Mouse (Mus musculus) kidney, adult 2 months (tissue): Measurements from ENCODE around the gene Iah1.

Experiments used
- CTCF ChIP-seq: fragments of 200-500 bp; conservative IDR thresholded peaks from 2 replicates; pipeline ENCODE4 v1.5.1; 2011; ENCODE audit warnings: low read depth, mild to moderate bottlenecking, control low read depth, low read length, moderate library complexity, mixed read lengths; ENCODE audit not compliant: insufficient read depth, insufficient read length
- POLR2A ChIP-seq: fragments of 200-500 bp; IDR thresholded peaks from one replicate; pipeline ENCODE4 v1.6.1; 2011; ENCODE audit warnings: low read depth, low read length, control low read depth

- TF ChIP-seq CTCF (no peak), POLR2A (no peak)
Measured at GRCm38 (mm10) chr12:21322856-21323255, 6.7 kb downstream of the Iah1 start.
